Mouse (Mus musculus) MEL (cell line): ENCODE data around the gene Vamp2. TPM values are rescaled to one million over a fixed set of nuclear protein-coding genes. Genes with fewer than 3 reads are reported as not detected.

Experiments
- DNase-seq: peaks from one replicate; pipeline ENCODE4 v3.0.0; 2011; ENCODE audit warnings: low read depth, low spot score
- H3K27ac ChIP-seq: 2 replicates; pipeline ENCODE4 v1.5.1; 2012; ENCODE audit warnings: low read depth, mild to moderate bottlenecking, control low read depth, low read length, moderate library complexity; ENCODE audit not compliant: control insufficient read depth
- H3K27me3 ChIP-seq, 2 experiments: fragments of 150-350 bp in 1 of 2; sonication (generic) in 1 of 2; 2 replicates each; pipeline ENCODE4 v1.6.1; 2012; ENCODE audit warnings: low read length in 2 of 2, mild to moderate bottlenecking in 2 of 2, improper control_type of control experiment in 1 of 2, moderate library complexity in 1 of 2; ENCODE audit not compliant: insufficient read depth in 2 of 2, control insufficient read depth in 1 of 2
- H3K36me3 ChIP-seq, 2 experiments: 2 replicates each; pipeline ENCODE4 v1.6.1; 2012 to 2014; ENCODE audit warnings: low read length in 2 of 2, improper control_type of control experiment in 1 of 2, inconsistent platforms in 1 of 2, mild to moderate bottlenecking in 1 of 2; ENCODE audit not compliant: insufficient read depth in 2 of 2, control insufficient read depth in 1 of 2
- H3K4me1 ChIP-seq, 2 experiments: fragments of 150-350 bp in 1 of 2; sonication (generic) in 1 of 2; 2 replicates each; pipeline ENCODE4 v1.6.1; 2012; ENCODE audit warnings: low read length in 2 of 2, improper control_type of control experiment in 1 of 2, mild to moderate bottlenecking in 1 of 2; ENCODE audit not compliant: insufficient read depth in 2 of 2, control insufficient read depth in 1 of 2
- H3K4me3 ChIP-seq, 2 experiments: fragments of 150-350 bp in 1 of 2; sonication (generic) in 1 of 2; 2 replicates each; pipeline ENCODE4 v1.5.1; 2012; ENCODE audit warnings: low read depth in 2 of 2, low read length in 2 of 2, mild to moderate bottlenecking in 2 of 2, moderate library complexity in 2 of 2, control low read depth in 1 of 2, improper control_type of control experiment in 1 of 2; ENCODE audit not compliant: control insufficient read depth in 1 of 2, insufficient read depth in 1 of 2
- H3K79me2 ChIP-seq: 2 replicates; pipeline ENCODE4 v1.6.1; 2012; ENCODE audit warnings: mild to moderate bottlenecking, low read length, moderate library complexity; ENCODE audit not compliant: control insufficient read depth, poor library complexity, insufficient read depth
- H3K9ac ChIP-seq: 2 replicates; pipeline ENCODE4 v1.6.1; 2012; ENCODE audit warnings: low read depth, mild to moderate bottlenecking, control low read depth, low read length, moderate library complexity; ENCODE audit not compliant: control insufficient read depth, poor library complexity, severe bottlenecking
- H3K9me3 ChIP-seq: fragments of 150-350 bp; sonication (generic); replicated peaks from 2 replicates; pipeline ENCODE4 v1.6.1; 2012; ENCODE audit warnings: mild to moderate bottlenecking, low read length, improper control_type of control experiment, moderate library complexity; ENCODE audit not compliant: insufficient read depth
- BHLHE40 ChIP-seq: IDR thresholded peaks from 2 replicates; pipeline ENCODE4 v1.6.1; 2012; ENCODE audit warnings: low read depth, mild to moderate bottlenecking, inconsistent platforms, low read length, improper control_type of control experiment, borderline replicate concordance
- CHD1 ChIP-seq: IDR thresholded peaks from 2 replicates; pipeline ENCODE4 v1.6.1; 2012; ENCODE audit warnings: low read depth, mild to moderate bottlenecking, inconsistent platforms, low read length, improper control_type of control experiment
- CHD2 ChIP-seq: IDR thresholded peaks from 2 replicates; pipeline ENCODE4 v1.6.1; 2011; ENCODE audit warnings: low read length, improper control_type of control experiment
- CTCF ChIP-seq, 3 experiments: IDR thresholded peaks in 2 of 3; conservative IDR thresholded peaks in 1 of 3; 2 replicates each; pipeline ENCODE4 v1.5.1; 2011 to 2012; ENCODE audit warnings: low read length in 3 of 3, low read depth in 2 of 3, mild to moderate bottlenecking in 2 of 3, improper control_type of control experiment in 1 of 3, inconsistent platforms in 1 of 3, mixed read lengths in 1 of 3, moderate library complexity in 1 of 3; ENCODE audit not compliant: control insufficient read depth in 1 of 3, insufficient read depth in 1 of 3, poor library complexity in 1 of 3, severe bottlenecking in 1 of 3
- E2F4 ChIP-seq: IDR thresholded peaks from 2 replicates; pipeline ENCODE4 v1.6.1; 2011; ENCODE audit warnings: low read depth, low read length, improper control_type of control experiment, borderline replicate concordance
- ELF1 ChIP-seq: IDR thresholded peaks from 2 replicates; pipeline ENCODE4 v1.6.1; 2014; ENCODE audit warnings: low read depth, mild to moderate bottlenecking, inconsistent platforms, low read length, improper control_type of control experiment, moderate library complexity
- EP300 ChIP-seq, 2 experiments: IDR thresholded peaks; 2 replicates each; pipeline ENCODE4 v1.6.1; 2011; ENCODE audit warnings: improper control_type of control experiment in 2 of 2, low read length in 2 of 2, low read depth in 1 of 2, mild to moderate bottlenecking in 1 of 2
- ETS1 ChIP-seq: IDR thresholded peaks from 2 replicates; pipeline ENCODE4 v1.6.1; 2012; ENCODE audit warnings: low read depth, mild to moderate bottlenecking, inconsistent platforms, low read length, improper control_type of control experiment, moderate library complexity
- GABPA ChIP-seq: IDR thresholded peaks from 2 replicates; pipeline ENCODE4 v1.6.1; 2012; ENCODE audit warnings: low read depth, mild to moderate bottlenecking, inconsistent platforms, low read length, improper control_type of control experiment, moderate library complexity
- GATA1 ChIP-seq: IDR thresholded peaks from 2 replicates; pipeline ENCODE4 v1.6.1; 2011; ENCODE audit warnings: low read depth, low read length, improper control_type of control experiment
- HCFC1 ChIP-seq: IDR thresholded peaks from 2 replicates; pipeline ENCODE4 v1.6.1; 2012; ENCODE audit warnings: low read depth, mild to moderate bottlenecking, inconsistent platforms, low read length, improper control_type of control experiment, moderate library complexity
- KAT2A ChIP-seq: conservative IDR thresholded peaks from 2 replicates; pipeline ENCODE4 v1.6.1; 2012; ENCODE audit warnings: low read depth, low read length, improper control_type of control experiment, inconsistent platforms
- MAFK ChIP-seq: IDR thresholded peaks from 2 replicates; pipeline ENCODE4 v1.6.1; 2011; ENCODE audit warnings: low read depth, mild to moderate bottlenecking, low read length, improper control_type of control experiment, borderline replicate concordance
- MAX ChIP-seq: IDR thresholded peaks from 2 replicates; pipeline ENCODE4 v1.6.1; 2011; ENCODE audit warnings: low read length, improper control_type of control experiment
- MAZ ChIP-seq: IDR thresholded peaks from 2 replicates; pipeline ENCODE4 v1.6.1; 2012; ENCODE audit warnings: low read depth, mild to moderate bottlenecking, inconsistent platforms, low read length, improper control_type of control experiment
- MEF2A ChIP-seq: IDR thresholded peaks from 2 replicates; pipeline ENCODE4 v1.6.1; 2014; ENCODE audit warnings: low read depth, mild to moderate bottlenecking, inconsistent platforms, low read length, improper control_type of control experiment; ENCODE audit not compliant: poor library complexity, insufficient replicate concordance, severe bottlenecking; ENCODE audit errors: extremely low read depth
- MXI1 ChIP-seq: IDR thresholded peaks from 2 replicates; pipeline ENCODE4 v1.6.1; 2011; ENCODE audit warnings: mild to moderate bottlenecking, low read depth, low read length, improper control_type of control experiment
- MYB ChIP-seq: IDR thresholded peaks from 2 replicates; pipeline ENCODE4 v1.6.1; 2011; ENCODE audit warnings: mild to moderate bottlenecking, low read depth, low read length, improper control_type of control experiment
- MYC ChIP-seq: IDR thresholded peaks from 2 replicates; pipeline ENCODE4 v1.6.1; 2011; ENCODE audit warnings: low read depth, mild to moderate bottlenecking, low read length, improper control_type of control experiment, moderate library complexity
- NELFE ChIP-seq: IDR thresholded peaks from 2 replicates; pipeline ENCODE4 v1.6.1; 2011; ENCODE audit warnings: low read depth, low read length, improper control_type of control experiment
- NRF1 ChIP-seq: IDR thresholded peaks from 2 replicates; pipeline ENCODE4 v1.6.1; 2014; ENCODE audit warnings: low read depth, mild to moderate bottlenecking, inconsistent platforms, low read length, improper control_type of control experiment, moderate library complexity; ENCODE audit not compliant: poor library complexity, insufficient read depth, severe bottlenecking
- POLR2A ChIP-seq, 2 experiments: IDR thresholded peaks; 2 replicates each; pipeline ENCODE4 v1.6.1; 2011 to 2012; ENCODE audit warnings: low read length in 2 of 2, mild to moderate bottlenecking in 2 of 2, control low read depth in 1 of 2, improper control_type of control experiment in 1 of 2, low read depth in 1 of 2, moderate library complexity in 1 of 2; ENCODE audit not compliant: control insufficient read depth in 1 of 2, insufficient read depth in 1 of 2, poor library complexity in 1 of 2
- POLR2AphosphoS2 ChIP-seq: IDR thresholded peaks from 2 replicates; pipeline ENCODE4 v1.6.1; 2011; ENCODE audit warnings: low read length, improper control_type of control experiment
- POLR2AphosphoS5 ChIP-seq: IDR thresholded peaks from 2 replicates; pipeline ENCODE4 v1.6.1; 2012; ENCODE audit warnings: low read depth, borderline replicate concordance, mild to moderate bottlenecking, inconsistent platforms, low read length, moderate library complexity, mixed read lengths
- RAD21 ChIP-seq: IDR thresholded peaks from 2 replicates; pipeline ENCODE4 v1.6.1; 2011; ENCODE audit warnings: mild to moderate bottlenecking, low read depth, low read length, improper control_type of control experiment
- RCOR1 ChIP-seq: IDR thresholded peaks from 2 replicates; pipeline ENCODE4 v1.6.1; 2012; ENCODE audit warnings: low read depth, mild to moderate bottlenecking, inconsistent platforms, low read length, improper control_type of control experiment
- SIN3A ChIP-seq: IDR thresholded peaks from 2 replicates; pipeline ENCODE4 v1.6.1; 2012; ENCODE audit warnings: low read length, improper control_type of control experiment, inconsistent platforms
- TAL1 ChIP-seq: IDR thresholded peaks from 2 replicates; pipeline ENCODE4 v1.6.1; 2012; ENCODE audit warnings: mild to moderate bottlenecking, inconsistent platforms, low read length, moderate library complexity, mixed read lengths
- TBP ChIP-seq: IDR thresholded peaks from 2 replicates; pipeline ENCODE4 v1.8.0; 2011; ENCODE audit warnings: low read depth, low read length, improper control_type of control experiment
- TCF12 ChIP-seq: IDR thresholded peaks from 2 replicates; pipeline ENCODE4 v1.6.1; 2014; ENCODE audit warnings: low read depth, mild to moderate bottlenecking, inconsistent platforms, low read length, improper control_type of control experiment, moderate library complexity
- USF1 ChIP-seq: IDR thresholded peaks from 2 replicates; pipeline ENCODE4 v1.6.1; 2014; ENCODE audit warnings: low read depth, mild to moderate bottlenecking, inconsistent platforms, low read length, improper control_type of control experiment, moderate library complexity
- USF2 ChIP-seq, 2 experiments: IDR thresholded peaks; 2 replicates each; pipeline ENCODE4 v1.6.1; 2011 to 2012; ENCODE audit warnings: improper control_type of control experiment in 2 of 2, low read length in 2 of 2, borderline replicate concordance in 1 of 2, inconsistent platforms in 1 of 2, low read depth in 1 of 2, mild to moderate bottlenecking in 1 of 2; ENCODE audit not compliant: insufficient read depth in 1 of 2
- ZC3H11A ChIP-seq: IDR thresholded peaks from 2 replicates; pipeline ENCODE4 v1.6.1; 2012; ENCODE audit warnings: low read depth, mild to moderate bottlenecking, inconsistent platforms, low read length, improper control_type of control experiment
- ZKSCAN1 ChIP-seq: IDR thresholded peaks from 2 replicates; pipeline ENCODE4 v1.6.1; 2012; ENCODE audit warnings: low read depth, mild to moderate bottlenecking, inconsistent platforms, low read length, improper control_type of control experiment, moderate library complexity
- ZMIZ1 ChIP-seq: IDR thresholded peaks from 2 replicates; pipeline ENCODE4 v1.6.1; 2012; ENCODE audit warnings: low read depth, mild to moderate bottlenecking, inconsistent platforms, low read length, improper control_type of control experiment, moderate library complexity
- ZNF384 ChIP-seq: IDR thresholded peaks from 2 replicates; pipeline ENCODE4 v1.6.1; 2012; ENCODE audit warnings: low read depth, mild to moderate bottlenecking, inconsistent platforms, low read length, improper control_type of control experiment
- polyA plus RNA-seq, 2 experiments: library from polyadenylated mRNA; stranded (reverse) in 1 of 2; unstranded in 1 of 2; fragments of >175 nt in 1 of 2; fragments of >200 nt in 1 of 2; gene quantifications; 2 replicates each; pipeline versions ENCODE4 v1.2.1 to v1.2.4; 2012; ENCODE audit warnings: low replicate concordance in 2 of 2, low read depth in 1 of 2; ENCODE audit not compliant: insufficient read length in 2 of 2, insufficient read depth in 1 of 2, missing spikeins in 1 of 2
- total RNA-seq: library from RNA; depleted of rRNA; stranded (reverse); fragments of 300-350 nt; gene quantifications from 2 replicates; pipeline ENCODE4 v1.2.3, GENCODE M21; 2012

Gene Vamp2
- total and polyA plus RNA-seq, 3 experiments, result 3.3 to 28.9 TPM; not detected in 1

- peak; percentile 95 for DNase-seq
- Histone ChIP-seq H3K4me3 (peak overlapping the region; percentile 44 to 70), H3K9ac (peak overlapping the region; percentile 72), H3K4me1 (peaks cover 0 to 13% of the 10 kb centered on the region in 2 experiments; a peak in 2 of 4 replicates), H3K27ac (peak overlapping the region; percentile 69), H3K9me3 (no peaks in the 10 kb centered on the region), H3K79me2 (peaks cover 10% of the 10 kb centered on the region; the same call in 1 of the 2 replicates), H3K36me3 (peaks cover 0 to 8% of the 10 kb centered on the region in 2 experiments; a peak in 2 of 4 replicates), H3K27me3 (no peaks in the 10 kb centered on the region)
- TF ChIP-seq ZMIZ1 (no peak), POLR2A (IDR thresholded peaks at IDR 0.05; ENCODE audit: control insufficient read depth in 1 of 2, insufficient read depth in 1 of 2, low read depth in 1 of 2, low read length in 2 of 2, poor library complexity in 1 of 2) (no peak), POLR2AphosphoS2 (no peak), KAT2A (no peak), MAFK (peak; percentile 98), GABPA (no peak), ETS1 (no peak), TAL1 (no peak), MXI1 (peak; percentile 54; the same call in 1 of the 2 replicates), RCOR1 (no peak), CTCF (IDR thresholded peaks at IDR 0.05 in 2 of 3, conservative IDR thresholded peaks at IDR 0.05 in 1 of 3; ENCODE audit: control insufficient read depth in 1 of 3, insufficient read depth in 1 of 3, low read depth in 2 of 3, low read length in 3 of 3, poor library complexity in 1 of 3, severe bottlenecking in 1 of 3) (no peak), CHD1 (no peak), ZC3H11A (no peak), NRF1 (no peak; the same call in 1 of the 2 replicates), ELF1 (peak; percentile 79), SIN3A (peak; percentile 64; the same call in 1 of the 2 replicates), POLR2AphosphoS5 (no peak), EP300 (IDR thresholded peaks at IDR 0.05; ENCODE audit: low read depth in 1 of 2, low read length in 2 of 2) (no peak), MYB (no peak), MYC (peak; percentile 76; the same call in 1 of the 2 replicates), MEF2A (no peak), USF1 (no peak), ZKSCAN1 (no peak), BHLHE40 (no peak), ZNF384 (no peak), HCFC1 (no peak), NELFE (no peak), TCF12 (no peak), USF2 (IDR thresholded peaks at IDR 0.05; ENCODE audit: borderline replicate concordance in 1 of 2, insufficient read depth in 1 of 2, low read depth in 1 of 2, low read length in 2 of 2) (no peak), TBP (peak; percentile 98), MAX (no peak), RAD21 (no peak), MAZ (no peak), CHD2 (no peak), E2F4 (no peak), GATA1 (0 out of 2 replicates have a peak, but pooled peaks have one; percentile 9)
These were observed 25.5 kb upstream of the Vamp2 start for GRCm38 (mm10) chr11:69062761-69063224.
